Mouse (Mus musculus) layer of hippocampus, adult 18-20 months (tissue): ENCODE results near the gene Prr5l. TPM values are rescaled to one million over a fixed set of nuclear protein-coding genes. Genes with fewer than 3 reads are reported as not detected.

Experiments used
- DNase-seq, 2 experiments: peaks; one replicate each; pipeline ENCODE4 v3.0.0; 2022; ENCODE audit warnings: low spot score in 2 of 2
- total RNA-seq, 2 experiments: library from RNA; stranded (reverse); gene quantifications; 2 replicates each; pipeline ENCODE4 v1.2.3; 2021

Gene Prr5l
- total RNA-seq, 2 experiments from 2014 or later, result 8.3 to 9.8 TPM

DNA sequence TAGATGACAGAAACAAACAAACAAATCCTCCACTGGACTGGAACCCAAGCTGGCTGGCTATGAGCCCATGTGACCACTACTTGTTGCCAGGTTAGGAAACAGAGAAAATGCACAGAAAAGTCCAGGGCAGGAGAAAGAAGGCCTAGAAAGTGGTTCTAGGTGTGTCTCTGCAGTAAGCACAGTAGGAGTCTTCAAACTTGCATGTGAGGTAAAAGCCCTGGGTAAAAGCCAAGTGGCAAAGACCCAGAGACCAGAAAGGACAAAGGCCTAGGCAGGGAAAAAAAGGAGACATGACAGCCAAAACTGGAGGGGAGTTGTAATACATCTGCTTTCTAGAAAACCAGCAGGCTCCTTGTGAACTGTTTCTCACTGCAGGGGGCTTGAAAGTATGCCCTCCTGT lies 151.9 kb downstream of the Prr5l start:
- DNase-seq, result no peak

DNA sequence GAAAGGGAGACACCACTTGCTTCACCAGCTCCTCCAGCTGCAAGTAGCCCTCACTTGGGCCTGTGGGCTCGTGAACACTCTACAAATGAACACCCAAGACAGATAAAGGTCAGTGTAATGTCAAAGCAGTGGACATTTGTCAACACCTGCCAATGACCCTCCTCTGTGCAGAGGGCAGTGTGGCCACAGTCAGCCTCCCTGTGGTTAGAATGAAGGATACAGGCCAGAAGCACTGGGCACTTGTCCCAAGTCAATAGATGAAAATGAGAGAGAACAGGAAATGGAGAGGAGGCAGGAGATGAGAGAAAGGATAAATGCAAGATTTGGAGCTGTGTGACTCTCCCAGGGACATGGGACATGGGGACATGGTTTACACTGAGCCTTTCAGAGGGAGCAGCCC lies 153.4 kb downstream of the Prr5l start:
- DNase-seq, result no peak

DNA sequence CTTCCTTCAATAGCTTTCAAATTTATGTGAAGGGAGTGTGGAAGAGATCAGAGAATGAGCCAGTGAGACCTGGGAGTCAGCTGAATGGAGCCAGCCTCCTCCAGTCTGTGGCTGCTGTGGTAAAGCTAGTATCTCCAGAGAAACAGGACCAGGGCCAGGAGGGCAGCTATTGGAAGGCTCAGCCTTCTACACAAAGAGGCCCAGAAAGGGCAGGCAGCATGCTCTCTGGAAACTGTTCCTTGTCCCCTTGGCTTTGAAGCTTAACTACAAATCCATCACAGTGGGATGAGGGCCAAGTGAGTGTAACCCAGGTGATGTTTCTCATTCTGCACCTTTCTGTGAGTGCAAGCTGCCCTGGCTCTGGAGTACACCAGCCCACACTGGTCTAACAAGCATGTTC lies 155.0 kb downstream of the Prr5l start:
- no peak for DNase-seq

GRCm38 (mm10) chr2:101723333-101723881 lies 159.4 kb downstream of the Prr5l start:
- no peak for DNase-seq

- no peak for DNase-seq
Observed at GRCm38 (mm10) chr2:101722370-101723332, 160.2 kb downstream of the Prr5l start.

DNA sequence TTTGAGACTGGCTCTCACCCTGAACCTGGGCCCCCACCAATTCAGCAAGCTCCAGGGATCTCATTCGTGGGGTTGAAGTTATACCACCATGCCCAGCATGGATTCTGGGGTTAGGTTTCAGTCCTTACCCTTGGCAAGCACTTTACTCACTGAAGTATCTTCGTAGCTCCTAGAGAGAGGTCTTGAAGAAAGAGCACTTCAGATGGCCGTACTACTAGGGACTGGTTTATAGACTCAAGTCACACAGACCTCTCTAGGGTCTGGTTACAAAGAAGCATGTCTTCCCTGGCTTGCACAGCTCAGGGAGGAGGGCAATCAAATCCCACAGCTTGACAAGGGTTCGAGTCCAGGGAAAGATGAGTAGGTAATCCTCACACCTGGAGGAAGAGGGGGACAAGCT lies 161.0 kb downstream of the Prr5l start:
- DNase-seq, result no peak

GRCm38 (mm10) chr2:101717162-101717561 lies 165.7 kb downstream of the Prr5l start:
- DNase-seq, result no peak

GRCm38 (mm10) chr2:101715650-101716323 lies 167.0 kb downstream of the Prr5l start:
- DNase-seq, result no peak

DNA sequence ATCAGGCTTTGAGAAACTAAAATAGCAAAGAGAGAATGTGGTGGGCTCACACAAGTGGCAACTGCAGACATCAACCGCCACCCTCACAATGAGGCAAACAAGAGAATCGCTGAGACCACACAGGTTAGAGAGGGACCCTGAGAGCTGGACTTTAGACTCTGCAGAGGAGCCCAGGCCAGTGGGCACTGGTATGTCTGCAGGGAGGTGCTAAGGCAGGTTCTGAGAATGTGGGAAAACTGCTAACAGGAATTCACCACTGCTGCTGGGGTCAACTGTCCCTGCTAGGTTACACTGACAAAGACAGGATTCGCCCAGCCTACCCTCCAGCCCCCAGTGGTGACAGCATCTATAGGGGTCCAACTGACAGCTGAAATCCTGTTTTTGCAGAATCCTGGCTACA lies 171.2 kb downstream of the Prr5l start:
- no peak for DNase-seq

DNA sequence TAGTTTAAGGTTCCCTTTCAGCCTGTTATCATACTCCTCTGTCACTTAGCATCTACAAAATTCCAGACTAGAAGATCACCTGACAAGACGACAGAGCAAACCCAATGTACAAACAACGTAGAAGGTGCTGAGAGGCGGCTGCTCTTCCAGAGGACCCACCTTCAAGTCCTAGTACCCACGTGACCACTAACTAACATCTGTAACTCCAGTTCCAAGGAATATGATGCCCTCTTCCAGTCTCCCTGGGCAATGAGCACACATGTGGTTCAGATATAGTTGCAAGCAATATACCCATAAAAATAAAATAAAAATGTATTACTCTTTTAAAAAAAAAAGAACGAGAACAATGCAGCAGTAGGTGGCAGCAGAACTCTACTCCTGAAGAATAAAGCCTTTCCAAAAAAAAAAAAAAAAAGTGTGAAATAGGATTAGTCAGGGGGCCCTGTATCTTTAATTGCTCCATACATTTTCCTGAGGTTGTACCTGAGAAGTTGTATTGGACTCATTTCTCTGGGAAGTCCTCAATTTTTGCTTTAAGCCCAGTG lies 176.8 kb downstream of the Prr5l start:
- peak in 1 of 2 experiments; percentile 33 for DNase-seq

DNA sequence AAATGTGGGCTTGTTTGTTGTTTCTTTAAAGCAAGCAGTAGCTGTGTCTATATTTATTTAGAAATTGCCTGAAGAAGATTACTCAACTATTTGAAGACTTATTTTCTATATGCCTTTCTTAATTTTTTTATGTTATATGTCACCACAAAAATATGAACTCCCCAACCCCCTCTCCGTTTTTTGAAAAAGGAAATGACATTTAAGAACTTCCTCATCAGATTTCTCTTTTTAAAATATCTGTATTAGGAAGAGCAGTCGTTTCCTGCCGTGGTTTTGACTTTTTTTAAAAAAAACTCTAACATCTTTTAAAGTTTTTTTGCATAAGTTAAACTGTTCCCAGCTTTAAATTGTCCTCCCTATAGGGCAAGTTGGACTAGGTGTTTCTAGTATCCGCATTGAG lies 183.5 kb downstream of the Prr5l start:
- no peak for DNase-seq

- no peak for DNase-seq
Observed at GRCm38 (mm10) chr2:101695584-101695983, 187.2 kb downstream of the Prr5l start.

- peak in 1 of 2 experiments; percentile 59 for DNase-seq
Observed at GRCm38 (mm10) chr2:101693577-101694215, 189.1 kb downstream of the Prr5l start.

DNA sequence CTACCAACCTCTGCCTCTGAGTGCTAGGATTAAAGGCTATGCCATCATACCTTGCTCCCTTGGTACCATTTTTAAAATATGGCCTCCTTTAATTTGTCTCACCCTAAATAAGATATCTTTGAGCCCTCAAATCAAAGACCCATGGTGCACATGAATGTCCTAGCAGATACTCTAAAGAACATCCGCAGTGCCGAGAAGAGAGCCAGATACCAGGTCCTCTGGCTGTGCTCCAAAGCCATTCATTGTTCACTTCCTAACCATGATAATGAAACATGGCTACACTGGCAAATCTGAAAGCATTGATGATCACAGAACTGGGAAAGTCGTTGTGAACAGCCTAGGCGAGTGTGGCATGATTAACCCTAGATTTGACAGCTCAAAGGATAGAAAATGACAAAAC lies 189.8 kb downstream of the Prr5l start:
- peak in 1 of 2 experiments; percentile 19 for DNase-seq

DNA sequence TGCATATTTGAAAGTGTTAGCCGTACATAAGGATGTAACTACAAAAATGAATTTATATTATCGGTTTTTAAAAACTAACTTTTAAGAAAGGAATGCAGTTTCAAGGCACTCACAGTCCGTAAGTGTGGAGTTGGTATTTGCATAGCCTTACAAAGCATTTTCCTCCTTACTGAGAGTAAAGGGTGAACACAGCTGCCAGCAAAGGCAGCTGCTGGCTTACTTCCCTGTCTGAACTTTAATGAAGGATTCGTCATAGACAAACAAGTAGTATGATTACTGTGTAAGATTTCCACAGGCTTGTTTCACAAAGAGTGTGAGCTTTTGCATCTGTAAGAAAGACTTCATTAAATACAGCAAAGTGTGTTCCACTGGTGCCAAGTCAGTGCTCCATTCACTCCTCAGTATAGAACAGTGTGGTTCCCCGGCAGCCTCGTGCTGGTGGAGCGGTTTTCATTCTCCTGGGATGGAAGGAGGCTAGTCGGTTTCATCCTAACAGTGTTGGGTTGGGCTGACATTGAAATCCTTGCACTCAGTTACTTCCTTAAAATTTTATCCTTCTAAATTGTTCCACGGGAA lies 192.5 kb downstream of the Prr5l start:
- DNase-seq, result no peak

GRCm38 (mm10) chr2:101688011-101688410 lies 194.8 kb downstream of the Prr5l start:
- DNase-seq, result peak in 1 of 2 experiments; percentile 43

- DNase-seq, result peak in 1 of 2 experiments; percentile 34
Observed at GRCm38 (mm10) chr2:101684421-101684820, 198.4 kb downstream of the Prr5l start.

GRCm38 (mm10) chr2:101679164-101679784 lies 203.6 kb downstream of the Prr5l start:
- no peak for DNase-seq

GRCm38 (mm10) chr2:101678236-101679021 lies 204.4 kb downstream of the Prr5l start, which contains the start of gene Traf6:
Gene Traf6, plus strand, starts transcription at chr2:101678429.
- peak; percentile 81 to 89 for DNase-seq
